Comparison of ENCODE assay signal across 37 mouse cellular contexts in genomic region chr3:96823701-96824100, GRCm38 (mm10). TPM values are rescaled to one million over a fixed set of nuclear protein-coding genes. Genes with fewer than 3 reads are reported as not detected.
DNase-seq lines count a peak whose midpoint lies in the region; ATAC-seq and TF ChIP-seq lines count a peak whose summit lies in the region.
"Had no signal": no experiment of that assay in that cellular context is flagged by ENCODE, and none has a peak within 500 bp of the region (broad histone marks: within the 10 kb centered on the region; RNA-seq: fewer than 3 reads in every experiment).

No protein-coding gene starts in this region.

- no peaks in the 10 kb centered on the region for H3K27me3 ChIP-seq in kidney, embryonic 16.5 days (ENCODE audit: insufficient read depth, low read length)
- no peaks in the 10 kb centered on the region for H3K27me3 ChIP-seq in MEL (ENCODE audit: control insufficient read depth in 1 of 2, insufficient read depth in 2 of 2, low read length in 2 of 2)
- H3K27me3 ChIP-seq in intestine, postnatal 0 days (replicated peaks; ENCODE audit: control insufficient read depth, insufficient read depth, low read length), result no peaks in the 10 kb centered on the region
- H3K27me3 ChIP-seq: embryonic facial prominence, embryonic 13.5 days; forebrain, embryonic 12.5 days; hindbrain, embryonic 12.5 days; limb, embryonic 15.5 days; liver, embryonic 13.5 days; midbrain, embryonic 15.5 days; neural tube, embryonic 15.5 days had no signal

- DNase-seq in kidney, adult 11 months, result peak; percentile 70
- DNase-seq in MEL (ENCODE audit: low read depth, low spot score), result no peak
- no peak for DNase-seq in left cerebral cortex, postnatal 4 days
- DNase-seq in embryo, embryonic 10.5 days (ENCODE audit: low spot score), result no peak
- DNase-seq: adrenal gland, adult 2 months; adrenal gland, postnatal 36 days; cerebellum, adult 2 months; forebrain, postnatal 0 days; gastrocnemius, postnatal 14 days; heart, postnatal 36 days; liver, embryonic 13.5 days; lung, adult 2 months; lung, postnatal 10 days; retina, postnatal 1 day; right cerebral cortex, postnatal 25 days; spleen, adult 18-20 months; thymus, postnatal 14 days had no signal

- no peak for TF ChIP-seq CTCF in MEL (IDR thresholded peaks at IDR 0.05 in 2 of 3, conservative IDR thresholded peaks at IDR 0.05 in 1 of 3; ENCODE audit: control insufficient read depth in 1 of 3, insufficient read depth in 1 of 3, low read depth in 2 of 3, low read length in 3 of 3, poor library complexity in 1 of 3, severe bottlenecking in 1 of 3)
- no peak for TF ChIP-seq CTCF in intestine, postnatal 0 days (IDR thresholded peaks at IDR 0.05; ENCODE audit: low read depth)

- H3K4me3 ChIP-seq in kidney, embryonic 16.5 days (ENCODE audit: low read length), result no peak overlapping the region
- H3K4me3 ChIP-seq in MEL (ENCODE audit: control insufficient read depth in 1 of 2, insufficient read depth in 1 of 2, low read depth in 2 of 2, low read length in 2 of 2), result no peak overlapping the region
- no peak overlapping the region for H3K4me3 ChIP-seq in intestine, postnatal 0 days (ENCODE audit: low read depth, low read length)
- H3K4me3 ChIP-seq: embryonic facial prominence, embryonic 13.5 days; forebrain, embryonic 12.5 days; hindbrain, embryonic 12.5 days; limb, embryonic 10.5 days; limb, embryonic 15.5 days; liver, embryonic 13.5 days; midbrain, embryonic 10.5 days; midbrain, embryonic 15.5 days; neural tube, embryonic 15.5 days had no signal

- H3K9me3 ChIP-seq in kidney, embryonic 16.5 days (ENCODE audit: low read length), result no peaks in the 10 kb centered on the region
- no peaks in the 10 kb centered on the region for H3K9me3 ChIP-seq in MEL (replicated peaks; ENCODE audit: insufficient read depth, low read length)
- no peaks in the 10 kb centered on the region for H3K9me3 ChIP-seq in intestine, postnatal 0 days (ENCODE audit: control insufficient read depth)
- H3K9me3 ChIP-seq: embryonic facial prominence, embryonic 13.5 days; forebrain, embryonic 12.5 days; hindbrain, embryonic 12.5 days; limb, embryonic 10.5 days; limb, embryonic 15.5 days; liver, embryonic 13.5 days; midbrain, embryonic 10.5 days; midbrain, embryonic 15.5 days; neural tube, embryonic 15.5 days had no signal

- no peak overlapping the region for H3K27ac ChIP-seq in kidney, embryonic 16.5 days (ENCODE audit: low read length)
- no peak overlapping the region for H3K27ac ChIP-seq in MEL (ENCODE audit: control insufficient read depth, low read depth, low read length)
- no peak overlapping the region for H3K27ac ChIP-seq in intestine, postnatal 0 days (ENCODE audit: low read depth, low read length)
- H3K27ac ChIP-seq: embryonic facial prominence, embryonic 13.5 days; forebrain, embryonic 12.5 days; hindbrain, embryonic 12.5 days; hindbrain, postnatal 0 days; limb, embryonic 10.5 days; limb, embryonic 15.5 days; liver, embryonic 13.5 days; macrophage; midbrain, embryonic 10.5 days; midbrain, embryonic 15.5 days; neural tube, embryonic 15.5 days had no signal

- intact Hi-C loops in left cerebral cortex, postnatal 4 days (cut with DNase I), result no loop called here

- no peaks in the 10 kb centered on the region for H3K36me3 ChIP-seq in kidney, embryonic 16.5 days (ENCODE audit: insufficient read depth, low read length)
- no peaks in the 10 kb centered on the region for H3K36me3 ChIP-seq in MEL (ENCODE audit: control insufficient read depth in 1 of 2, insufficient read depth in 2 of 2, low read length in 2 of 2)
- no peaks in the 10 kb centered on the region for H3K36me3 ChIP-seq in intestine, postnatal 0 days (ENCODE audit: control insufficient read depth, insufficient read depth)
- H3K36me3 ChIP-seq: embryonic facial prominence, embryonic 13.5 days; forebrain, embryonic 12.5 days; hindbrain, embryonic 12.5 days; limb, embryonic 10.5 days; limb, embryonic 15.5 days; liver, embryonic 13.5 days; midbrain, embryonic 10.5 days; midbrain, embryonic 15.5 days; neural tube, embryonic 15.5 days had no signal

- no peak for TF ChIP-seq EP300 in MEL (IDR thresholded peaks at IDR 0.05; ENCODE audit: low read depth in 1 of 2, low read length in 2 of 2)

- no peak for ATAC-seq in kidney, embryonic 16.5 days (ENCODE audit: low FRiP score, low TSS enrichment)
- peak; percentile 75 for ATAC-seq in intestine, postnatal 0 days
- 0 out of 2 replicates have a peak, but pooled peaks have one; percentile 37 for ATAC-seq in megakaryocyte-erythroid progenitor cell, adult 5-6 weeks (replicated peaks; ENCODE audit: low FRiP score, low TSS enrichment, poor library complexity, severe bottlenecking)
- ATAC-seq in megakaryocyte, adult 5-6 weeks (ENCODE audit: poor library complexity, severe bottlenecking), result no peak
- ATAC-seq: forebrain, postnatal 0 days; hindbrain, postnatal 0 days; midbrain, embryonic 15.5 days had no signal

- no peak overlapping the region for H3K4me2 ChIP-seq in kidney, embryonic 16.5 days (replicated peaks; ENCODE audit: low read depth, low read length)
- H3K4me2 ChIP-seq in intestine, postnatal 0 days (replicated peaks; ENCODE audit: low read depth), result no peak overlapping the region
- H3K4me2 ChIP-seq: embryonic facial prominence, embryonic 13.5 days; forebrain, embryonic 12.5 days; heart, embryonic 11.5 days; hindbrain, embryonic 12.5 days; limb, embryonic 15.5 days; liver, embryonic 13.5 days; midbrain, embryonic 15.5 days; neural tube, embryonic 15.5 days had no signal

- 29% methylated on average over 3 of the region's 3 CpGs for WGBS in kidney, embryonic 16.5 days
- 23% methylated on average over 3 of the region's 3 CpGs for WGBS in intestine, postnatal 0 days

- H3K9ac ChIP-seq in kidney, embryonic 16.5 days (replicated peaks; ENCODE audit: low read length), result no peak overlapping the region
- no peak overlapping the region for H3K9ac ChIP-seq in MEL (ENCODE audit: control insufficient read depth, low read depth, low read length, poor library complexity, severe bottlenecking)
- no peak overlapping the region for H3K9ac ChIP-seq in intestine, postnatal 0 days (ENCODE audit: low read depth, low read length)
- H3K9ac ChIP-seq: embryonic facial prominence, embryonic 13.5 days; forebrain, embryonic 12.5 days; forebrain, postnatal 0 days; hindbrain, embryonic 12.5 days; limb, embryonic 15.5 days; liver, embryonic 13.5 days; midbrain, embryonic 15.5 days; neural tube, embryonic 15.5 days had no signal

- H3K79me2 ChIP-seq in MEL (ENCODE audit: control insufficient read depth, insufficient read depth, low read length, poor library complexity), result no peaks in the 10 kb centered on the region

- TF ChIP-seq RAD21 in MEL (IDR thresholded peaks at IDR 0.05; ENCODE audit: low read depth, low read length), result no peak

- H3K4me1 ChIP-seq in kidney, embryonic 16.5 days (ENCODE audit: insufficient read depth, low read length), result peaks cover 9% of the 10 kb centered on the region
- H3K4me1 ChIP-seq in MEL (ENCODE audit: control insufficient read depth in 1 of 2, insufficient read depth in 2 of 2, low read length in 2 of 2), result peaks cover 0 to 4% of the 10 kb centered on the region in 2 experiments; a peak in 2 of 4 replicates
- 0 out of 2 replicates have a peak, but pooled peaks cover 3% of the 10 kb centered on the region for H3K4me1 ChIP-seq in intestine, postnatal 0 days (replicated peaks; ENCODE audit: control insufficient read depth, insufficient read depth, low read length)
- H3K4me1 ChIP-seq: embryonic facial prominence, embryonic 13.5 days; limb, embryonic 15.5 days had no signal

- no peak for TF ChIP-seq POLR2A in MEL (IDR thresholded peaks at IDR 0.05; ENCODE audit: control insufficient read depth in 1 of 2, insufficient read depth in 1 of 2, low read depth in 1 of 2, low read length in 2 of 2, poor library complexity in 1 of 2)

TF ChIP-seq in MEL, 35 proteins besides CTCF, POLR2A, EP300 and RAD21 (continues in another document):
- peak; percentile 32; the same call in 1 of the 2 replicates for TF ChIP-seq TAL1 (IDR thresholded peaks at IDR 0.05; ENCODE audit: low read length)
- 0 out of 2 replicates have a peak, but pooled peaks have one; percentile 17 for TF ChIP-seq ETS1 (IDR thresholded peaks at IDR 0.05; ENCODE audit: low read depth, low read length)
- TF ChIP-seq GATA1 (IDR thresholded peaks at IDR 0.05; ENCODE audit: low read depth, low read length), result no peak
- no peak for TF ChIP-seq E2F4 (IDR thresholded peaks at IDR 0.05; ENCODE audit: borderline replicate concordance, low read depth, low read length)
- TF ChIP-seq POLR2AphosphoS2 (IDR thresholded peaks at IDR 0.05; ENCODE audit: low read length), result no peak
- no peak for TF ChIP-seq ZNF384 (IDR thresholded peaks at IDR 0.05; ENCODE audit: low read depth, low read length)
- TF ChIP-seq TCF12 (IDR thresholded peaks at IDR 0.05; ENCODE audit: low read depth, low read length), result 0 out of 2 replicates have a peak, but pooled peaks have one; percentile 12
- TF ChIP-seq MAFK (IDR thresholded peaks at IDR 0.05; ENCODE audit: borderline replicate concordance, low read depth, low read length), result no peak
- no peak for TF ChIP-seq RCOR1 (IDR thresholded peaks at IDR 0.05; ENCODE audit: low read depth, low read length)

RNA-seq across cellular contexts. Expression of gene Pdzk1, which starts 5.4 kb away (rescaled TPM):
- polyA plus RNA-seq in kidney, embryonic 16.5 days (2015; fragmentation: Nextera tagmentation; extraction: Ambion mirVana), result 224 and 245 TPM in 2 replicates
- total RNA-seq in MEL (2012; rRNA removed), result 0.20 and 0.27 TPM in 2 replicates
- polyA plus RNA-seq in MEL (2012; ENCODE audit: insufficient read depth in 1 of 2, insufficient read length in 2 of 2, low read depth in 1 of 2, low replicate concordance in 2 of 2, missing spikeins in 1 of 2), result under 1 TPM in 1 of 2 experiments, not detected in 1; 0.18 TPM
- polyA plus RNA-seq in intestine, postnatal 0 days (2015; fragmentation: Nextera tagmentation; extraction: Ambion mirVana), result 224 and 258 TPM in 2 replicates
- total RNA-seq in megakaryocyte-erythroid progenitor cell, adult 5-6 weeks (2014; fragmentation: Nextera tagmentation), result not detected in 2 replicates
- not detected in 2 replicates for total RNA-seq in megakaryocyte-erythroid progenitor cell, adult 5-6 weeks (2017)
- total RNA-seq in left cerebral cortex, postnatal 4 days (2021), result not detected
- 0.07 and 0.25 TPM in 2 replicates for total RNA-seq in megakaryocyte, adult 5-6 weeks (2015)
- total RNA-seq in megakaryocyte, adult 5-6 weeks (2017), result not detected in 2 replicates
- total RNA-seq: adrenal gland, postnatal 36 days; forebrain, postnatal 0 days; gastrocnemius, postnatal 14 days; granulocyte monocyte progenitor cell, adult 5-6 weeks; heart, postnatal 36 days had no signal
- polyA plus RNA-seq: adrenal gland, adult 2 months; embryonic facial prominence, embryonic 13.5 days; forebrain, embryonic 12.5 days; limb, embryonic 10.5 days; macrophage had no signal

RNA-seq across cellular contexts. Expression of gene Cd160, which starts 5.5 kb away (rescaled TPM):
- polyA plus RNA-seq in kidney, embryonic 16.5 days (2015; fragmentation: Nextera tagmentation; extraction: Ambion mirVana), result 0.12 TPM in 1 of 2 replicates, not detected in the other
- 0.04 TPM in 1 of 2 replicates, not detected in the other for total RNA-seq in MEL (2012; rRNA removed)
- polyA plus RNA-seq in MEL (2012; ENCODE audit: insufficient read depth in 1 of 2, insufficient read length in 2 of 2, low read depth in 1 of 2, low replicate concordance in 2 of 2, missing spikeins in 1 of 2), result under 1 TPM in 1 of 2 experiments, not detected in 1; 0.32 TPM
- polyA plus RNA-seq in intestine, postnatal 0 days (2015; fragmentation: Nextera tagmentation; extraction: Ambion mirVana), result 0.66 and 0.84 TPM in 2 replicates
- total RNA-seq in megakaryocyte-erythroid progenitor cell, adult 5-6 weeks (2014; fragmentation: Nextera tagmentation), result 0.76 and 3.2 TPM in 2 replicates
- 0.46 and 2.0 TPM in 2 replicates for total RNA-seq in megakaryocyte-erythroid progenitor cell, adult 5-6 weeks (2017)
- not detected for total RNA-seq in left cerebral cortex, postnatal 4 days (2021)
- 1.5 and 4.2 TPM in 2 replicates for total RNA-seq in megakaryocyte, adult 5-6 weeks (2015)
- total RNA-seq in megakaryocyte, adult 5-6 weeks (2017), result 0.57 and 2.6 TPM in 2 replicates
- total RNA-seq: adrenal gland, adult 2 months; forebrain, postnatal 0 days; gastrocnemius, postnatal 14 days; heart, postnatal 36 days; hindbrain, postnatal 0 days; layer of hippocampus, adult 8-10 months; layer of hippocampus, postnatal 25 days; left cerebral cortex, adult 8-10 months had no signal
- polyA plus RNA-seq: brain, embryonic 14.5 days; cerebellum, adult 2 months had no signal

Comparison
In these comparisons a context has a peak if more than half of its experiments do, and no peak if none do; other contexts are left out.
1. ATAC-seq: peak in intestine, postnatal 0 days (single experiment) and megakaryocyte-erythroid progenitor cell, adult 5-6 weeks (single experiment); none in kidney, embryonic 16.5 days (single experiment) and megakaryocyte, adult 5-6 weeks (single experiment).